Mouse (Mus musculus): ENCODE measurements around the gene 1700017N19Rik. TPM values are rescaled to one million over a fixed set of nuclear protein-coding genes. Genes with fewer than 3 reads are reported as not detected.
"Not testable (repeated sequence)": the region's sequence is repeated elsewhere in the genome, so short reads cannot be mapped to it uniquely, and the experiment has no call there.

1700017N19Rik gene
- polyA plus RNA-seq (2016; fragmentation: Nextera tagmentation; extraction: Ambion mirVana) = not detected in 2 replicates

GRCm38 (mm10) chr10:100590323-100590722 lies at the start of gene 1700017N19Rik, which contains the start of gene 4930430F08Rik:
Gene 1700017N19Rik (plus strand): TSS chr10:100590484.
Gene 4930430F08Rik (minus strand): TSS chr10:100590423.
- 91% methylated on average over 1 of the region's 1 CpGs for WGBS
- peaks cover 13% of the 10 kb centered on the region for H3K4me1 ChIP-seq
- H3K27me3 ChIP-seq (ENCODE audit: poor library complexity, severe bottlenecking) = no peaks in the 10 kb centered on the region
- H3K4me3 ChIP-seq = peak within 1 kb of the TSS; percentile 78
- DNase-seq (ENCODE audit: extremely low spot score, low spot score) = no peak
- peak within 1 kb of the TSS; percentile 87 for H3K27ac ChIP-seq
- no peaks in the 10 kb centered on the region for H3K9me3 ChIP-seq
- H3K36me3 ChIP-seq (replicated peaks) = peaks cover under 1% of the 10 kb centered on the region; the same call in 1 of the 2 replicates

- no peaks in the 10 kb centered on the region for H3K27me3 ChIP-seq (ENCODE audit: poor library complexity, severe bottlenecking)
- no peaks in the 10 kb centered on the region for H3K9me3 ChIP-seq
- peaks cover 23% of the 10 kb centered on the region for H3K36me3 ChIP-seq (replicated peaks)
- no peaks in the 10 kb centered on the region for H3K4me1 ChIP-seq
- H3K27ac ChIP-seq = no peak overlapping the region
- WGBS = 92% methylated on average over 3 of the region's 3 CpGs
- DNase-seq (ENCODE audit: extremely low spot score, low spot score) = no peak
- H3K4me3 ChIP-seq = no peak overlapping the region
These were observed 33.6 kb upstream of the 1700017N19Rik start for GRCm38 (mm10) chr10:100556566-100557175.

GRCm38 (mm10) chr10:100560194-100560883 lies 29.9 kb upstream of the 1700017N19Rik start:
- peaks cover 50% of the 10 kb centered on the region for H3K36me3 ChIP-seq (replicated peaks)

GRCm38 (mm10) chr10:100564112-100564511 lies 26.2 kb upstream of the 1700017N19Rik start:
- H3K9me3 ChIP-seq = no peaks in the 10 kb centered on the region
- no peak for DNase-seq (ENCODE audit: extremely low spot score, low spot score)
- H3K27ac ChIP-seq = no peak overlapping the region
- H3K4me3 ChIP-seq = no peak overlapping the region
- WGBS = 88% methylated on average over 3 of the region's 3 CpGs
- no peaks in the 10 kb centered on the region for H3K4me1 ChIP-seq
- peaks cover 65% of the 10 kb centered on the region for H3K36me3 ChIP-seq (replicated peaks)
- no peaks in the 10 kb centered on the region for H3K27me3 ChIP-seq (ENCODE audit: poor library complexity, severe bottlenecking)

More at GRCm38 (mm10) chr10:100560194-100560883, 29.9 kb upstream of the 1700017N19Rik start:
- not testable (repeated sequence) for H3K27ac ChIP-seq; H3K27me3 ChIP-seq (ENCODE audit: poor library complexity, severe bottlenecking); H3K9me3 ChIP-seq; H3K4me1 ChIP-seq; H3K4me3 ChIP-seq; DNase-seq (ENCODE audit: extremely low spot score, low spot score)
- 95% methylated on average over 3 of the region's 3 CpGs for WGBS

GRCm38 (mm10) chr10:100571707-100572106 lies 18.6 kb upstream of the 1700017N19Rik start:
- WGBS = 95% methylated on average over 3 of the region's 3 CpGs
- no peak overlapping the region for H3K27ac ChIP-seq
- H3K36me3 ChIP-seq (replicated peaks) = peaks cover 54% of the 10 kb centered on the region
- no peak overlapping the region for H3K4me3 ChIP-seq
- H3K9me3 ChIP-seq = no peaks in the 10 kb centered on the region
- no peaks in the 10 kb centered on the region for H3K4me1 ChIP-seq
- DNase-seq (ENCODE audit: extremely low spot score, low spot score) = no peak
- H3K27me3 ChIP-seq (ENCODE audit: poor library complexity, severe bottlenecking) = no peaks in the 10 kb centered on the region

- Histone ChIP-seq H3K36me3 (replicated peaks) (peaks cover 59% of the 10 kb centered on the region), H3K9me3 (no peaks in the 10 kb centered on the region), H3K27me3 (ENCODE audit: poor library complexity, severe bottlenecking) (no peaks in the 10 kb centered on the region), H3K4me3 (no peak overlapping the region), H3K4me1 (no peaks in the 10 kb centered on the region), H3K27ac (no peak overlapping the region)
- 92% methylated on average over 7 of the region's 7 CpGs for WGBS
- DNase-seq (ENCODE audit: extremely low spot score, low spot score) = no peak
These were observed 15.7 kb upstream of the 1700017N19Rik start for GRCm38 (mm10) chr10:100574505-100575149.

- Histone ChIP-seq H3K9me3 (no peaks in the 10 kb centered on the region), H3K27me3 (ENCODE audit: poor library complexity, severe bottlenecking) (no peaks in the 10 kb centered on the region), H3K4me1 (no peaks in the 10 kb centered on the region), H3K4me3 (no peak overlapping the region), H3K27ac (no peak overlapping the region), H3K36me3 (replicated peaks) (peaks cover 56% of the 10 kb centered on the region)
- no peak for DNase-seq (ENCODE audit: extremely low spot score, low spot score)
- WGBS = 93% methylated on average over 7 of the region's 7 CpGs
These were observed 15.0 kb upstream of the 1700017N19Rik start for GRCm38 (mm10) chr10:100575294-100575693.

- H3K36me3 ChIP-seq (replicated peaks) = peaks cover 15% of the 10 kb centered on the region
- H3K4me3 ChIP-seq = no peak overlapping the region
- H3K4me1 ChIP-seq = peaks cover 13% of the 10 kb centered on the region
- WGBS = 91% methylated on average over 3 of the region's 3 CpGs
- no peak overlapping the region for H3K27ac ChIP-seq
- no peaks in the 10 kb centered on the region for H3K27me3 ChIP-seq (ENCODE audit: poor library complexity, severe bottlenecking)
- no peak for DNase-seq (ENCODE audit: extremely low spot score, low spot score)
- no peaks in the 10 kb centered on the region for H3K9me3 ChIP-seq
These were observed 6.1 kb upstream of the 1700017N19Rik start for GRCm38 (mm10) chr10:100584178-100584577.

GRCm38 (mm10) chr10:100588524-100588923 lies 1.8 kb upstream of the 1700017N19Rik start:
- peak overlapping the region; percentile 87 for H3K27ac ChIP-seq
- WGBS = 52% methylated on average over 7 of the region's 7 CpGs
- H3K36me3 ChIP-seq (replicated peaks) = peaks cover 15% of the 10 kb centered on the region
- H3K27me3 ChIP-seq (ENCODE audit: poor library complexity, severe bottlenecking) = no peaks in the 10 kb centered on the region
- H3K4me1 ChIP-seq = peaks cover 13% of the 10 kb centered on the region
- H3K9me3 ChIP-seq = no peaks in the 10 kb centered on the region
- peak overlapping the region; percentile 78 for H3K4me3 ChIP-seq
- no peak for DNase-seq (ENCODE audit: extremely low spot score, low spot score)

GRCm38 (mm10) chr10:100588932-100589388 lies 1.3 kb upstream of the 1700017N19Rik start:
- DNase-seq (ENCODE audit: extremely low spot score, low spot score) = peak; percentile 86
- peak overlapping the region; percentile 87 for H3K27ac ChIP-seq
- H3K4me3 ChIP-seq = peak overlapping the region; percentile 78
- H3K9me3 ChIP-seq = no peaks in the 10 kb centered on the region
- peaks cover 13% of the 10 kb centered on the region for H3K4me1 ChIP-seq
- H3K27me3 ChIP-seq (ENCODE audit: poor library complexity, severe bottlenecking) = no peaks in the 10 kb centered on the region
- H3K36me3 ChIP-seq (replicated peaks) = peaks cover 12% of the 10 kb centered on the region
- WGBS = 0% methylated on average over 31 of the region's 31 CpGs

GRCm38 (mm10) chr10:100598339-100598738 lies 8.1 kb downstream of the 1700017N19Rik start:
- no peak for DNase-seq (ENCODE audit: extremely low spot score, low spot score)
- no peaks in the 10 kb centered on the region for H3K9me3 ChIP-seq
- H3K36me3 ChIP-seq (replicated peaks) = no peaks in the 10 kb centered on the region
- no peak overlapping the region for H3K27ac ChIP-seq
- WGBS = 88% methylated on average over 3 of the region's 3 CpGs
- no peak overlapping the region for H3K4me3 ChIP-seq
- no peaks in the 10 kb centered on the region for H3K4me1 ChIP-seq
- no peaks in the 10 kb centered on the region for H3K27me3 ChIP-seq (ENCODE audit: poor library complexity, severe bottlenecking)

GRCm38 (mm10) chr10:100603511-100603910 lies 13.2 kb downstream of the 1700017N19Rik start:
- WGBS = 92% methylated on average over 9 of the region's 9 CpGs
- H3K4me1 ChIP-seq = no peaks in the 10 kb centered on the region

GRCm38 (mm10) chr10:100604254-100604653 lies 14.0 kb downstream of the 1700017N19Rik start:
- H3K9me3 ChIP-seq = no peaks in the 10 kb centered on the region
- H3K27ac ChIP-seq = no peak overlapping the region
- H3K4me3 ChIP-seq = no peak overlapping the region
- no peaks in the 10 kb centered on the region for H3K27me3 ChIP-seq (ENCODE audit: poor library complexity, severe bottlenecking)
- DNase-seq (ENCODE audit: extremely low spot score, low spot score) = no peak
- WGBS = 76% methylated on average over 2 of the region's 2 CpGs
- H3K4me1 ChIP-seq = no peaks in the 10 kb centered on the region
- H3K36me3 ChIP-seq (replicated peaks) = no peaks in the 10 kb centered on the region

More at GRCm38 (mm10) chr10:100603511-100603910, 13.2 kb downstream of the 1700017N19Rik start:
- H3K4me3 ChIP-seq = no peak overlapping the region
- no peaks in the 10 kb centered on the region for H3K27me3 ChIP-seq (ENCODE audit: poor library complexity, severe bottlenecking)
- H3K9me3 ChIP-seq = no peaks in the 10 kb centered on the region
- no peaks in the 10 kb centered on the region for H3K36me3 ChIP-seq (replicated peaks)
- H3K27ac ChIP-seq = no peak overlapping the region
- DNase-seq (ENCODE audit: extremely low spot score, low spot score) = no peak
